Mouse (Mus musculus) neural tube, embryonic 11.5 days (tissue): ENCODE data around the gene Filip1. TPM values are rescaled to one million over a fixed set of nuclear protein-coding genes. Genes with fewer than 3 reads are reported as not detected.
"Not testable (repeated sequence)": the region's sequence is repeated elsewhere in the genome, so short reads cannot be mapped to it uniquely, and the experiment has no call there.

ENCODE experiments used
- ATAC-seq: fragments of 200-750 bp; cut with Nextera tagmentation; 2 replicates; pipeline ENCODE4 v1.8.0; 2017; ENCODE audit warnings: moderate number of reproducible peaks, mild to moderate bottlenecking, moderate TSS enrichment, moderate library complexity; ENCODE audit not compliant: insufficient read depth, low FRiP score, low TSS enrichment
- DNase-seq: peaks from one replicate; pipeline ENCODE4 v3.0.0-alpha.2; 2015; ENCODE audit warnings: low spot score
- H3K27ac ChIP-seq: fragments of 300-500 bp; sonication (generic); 2 replicates; pipeline ENCODE4 v1.5.1; 2014; ENCODE audit warnings: low read depth, mild to moderate bottlenecking, low read length
- H3K27me3 ChIP-seq: fragments of 300-500 bp; sonication (generic); 2 replicates; pipeline ENCODE4 v1.6.1; 2014; ENCODE audit warnings: mild to moderate bottlenecking, low read length, mixed read lengths; ENCODE audit not compliant: control insufficient read depth, insufficient read depth
- H3K36me3 ChIP-seq: fragments of 300-500 bp; sonication (generic); 2 replicates; pipeline ENCODE4 v1.6.1; 2014; ENCODE audit warnings: mild to moderate bottlenecking, low read length, moderate library complexity, mixed read lengths; ENCODE audit not compliant: control insufficient read depth, insufficient read depth
- H3K4me1 ChIP-seq: fragments of 300-500 bp; sonication (generic); 2 replicates; pipeline ENCODE4 v1.6.1; 2014; ENCODE audit warnings: low read length, mixed read lengths; ENCODE audit not compliant: control insufficient read depth, insufficient read depth
- H3K4me2 ChIP-seq: fragments of 300-500 bp; sonication (generic); 2 replicates; pipeline ENCODE4 v1.6.1; 2014; ENCODE audit warnings: low read depth, mild to moderate bottlenecking, moderate library complexity
- H3K4me3 ChIP-seq: fragments of 300-500 bp; sonication (generic); 2 replicates; pipeline ENCODE4 v1.5.1; 2014; ENCODE audit warnings: low read depth, low read length
- H3K9ac ChIP-seq: fragments of 300-500 bp; sonication (generic); 2 replicates; pipeline ENCODE4 v1.6.1; 2014; ENCODE audit warnings: mild to moderate bottlenecking, low read length
- H3K9me3 ChIP-seq: fragments of 300-500 bp; sonication (generic); 2 replicates; pipeline ENCODE4 v1.6.1; 2016; ENCODE audit warnings: low read length; ENCODE audit not compliant: control insufficient read depth
- WGBS: fragments of 180-500 bp; shearing (Covaris S2); extraction: QIAGEN DNeasy Blood & Tissue Kit; methylation state at CpG from one replicate; pipeline ENCODE4 v1.1.7; 2014; 5-methylcytosine and 5-hydroxymethylcytosine counted together
- polyA plus RNA-seq: library from polyadenylated mRNA; unstranded; fragments of >200 nt; fragmentation: Nextera tagmentation; extraction: Ambion mirVana; gene quantifications from 2 replicates; pipeline ENCODE4 v1.2.1, GENCODE M21; 2014

The Filip1 gene
- polyA plus RNA-seq, 1 experiment from 2014 or later, result 6.2 TPM

GRCm38 (mm10) chr9:80026017-80026416 lies 13.4 kb upstream of the Filip1 start:
- Histone ChIP-seq H3K27ac (no peak overlapping the region), H3K36me3 (no peaks in the 10 kb centered on the region), H3K9me3 (no peaks in the 10 kb centered on the region), H3K4me3 (no peak overlapping the region), H3K4me2 (no peak overlapping the region), H3K27me3 (no peaks in the 10 kb centered on the region), H3K9ac (no peak overlapping the region), H3K4me1 (no peaks in the 10 kb centered on the region)
- no peak for ATAC-seq
- WGBS, result 2% methylated on average over 2 of the region's 2 CpGs
- DNase-seq, result peak; percentile 68

DNA sequence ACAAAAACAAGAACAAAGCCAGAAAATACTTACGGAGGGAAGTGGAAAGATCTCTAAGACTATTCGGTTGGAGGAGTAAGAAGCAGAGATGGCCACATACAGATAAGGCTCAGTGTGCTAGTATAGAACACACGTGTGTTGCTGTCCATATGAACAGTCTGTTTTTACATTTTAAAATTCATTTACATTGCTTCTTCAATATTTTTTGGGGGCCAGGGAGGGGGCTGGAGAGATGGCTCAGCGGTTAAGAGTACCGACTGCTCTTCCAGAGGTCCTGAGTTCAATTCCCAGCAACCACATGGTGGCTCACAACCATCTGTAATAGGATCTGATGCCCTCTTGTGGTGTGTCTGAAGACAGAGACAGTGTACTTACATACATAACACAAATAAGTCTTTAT lies 12.7 kb upstream of the Filip1 start:
- not testable (repeated sequence) for H3K27me3 ChIP-seq, H3K9ac ChIP-seq, H3K4me2 ChIP-seq, H3K9me3 ChIP-seq, H3K36me3 ChIP-seq, ATAC-seq, H3K4me1 ChIP-seq, DNase-seq, H3K27ac ChIP-seq, H3K4me3 ChIP-seq
- 93% methylated on average over 5 of the region's 5 CpGs for WGBS

DNA sequence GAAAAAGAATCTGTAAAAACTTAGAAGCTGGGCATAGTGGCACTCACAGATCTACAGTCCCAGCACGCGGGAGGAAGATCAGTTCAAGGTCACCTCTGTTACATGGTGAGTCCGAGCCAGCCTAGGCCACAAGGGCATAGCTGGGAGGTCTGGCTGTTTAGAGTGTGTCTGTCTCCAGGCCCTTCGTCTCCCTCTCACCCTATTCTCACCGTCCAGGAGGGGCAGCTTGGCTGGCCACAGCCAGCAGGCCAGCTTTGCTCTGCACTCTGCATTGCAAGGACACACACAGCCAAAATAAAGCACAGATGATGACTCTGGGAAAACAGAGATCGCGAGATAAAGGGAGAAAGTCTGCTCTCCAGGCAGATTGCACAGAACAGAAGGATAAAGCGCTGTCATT lies 10.2 kb upstream of the Filip1 start:
- no peak overlapping the region for H3K27ac ChIP-seq

DNA sequence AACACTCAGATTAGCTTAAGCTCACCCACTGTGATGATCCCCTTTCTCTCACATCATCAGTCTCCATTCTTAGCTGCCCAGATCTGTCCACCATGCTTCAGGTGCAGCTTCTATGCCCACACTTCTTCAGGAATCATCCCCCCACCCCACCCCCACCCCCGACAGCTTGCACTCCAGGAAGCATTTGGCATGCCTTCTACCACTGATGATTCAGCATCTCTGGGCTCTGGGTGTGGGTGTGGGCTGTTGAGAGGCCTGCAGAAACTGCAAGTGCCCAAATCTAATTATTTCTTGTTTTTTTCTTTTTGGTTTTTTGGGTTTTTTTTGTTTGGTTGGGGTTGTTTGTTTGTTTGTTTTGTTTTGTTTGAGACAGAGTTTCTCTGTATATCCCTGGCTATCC lies 9.0 kb upstream of the Filip1 start:
- Histone ChIP-seq H3K4me2 (no peak overlapping the region), H3K9ac (no peak overlapping the region), H3K27ac (no peak overlapping the region), H3K27me3 (no peaks in the 10 kb centered on the region), H3K36me3 (no peaks in the 10 kb centered on the region), H3K4me1 (no peaks in the 10 kb centered on the region), H3K4me3 (no peak overlapping the region), H3K9me3 (no peaks in the 10 kb centered on the region)
- ATAC-seq (no peak), DNase-seq (no peak)
- 45% methylated on average over 1 of the region's 1 CpGs for WGBS

More for the DNA sequence above, 10.2 kb upstream of the Filip1 start:
- no peaks in the 10 kb centered on the region for H3K27me3 ChIP-seq
- no peak overlapping the region for H3K4me3 ChIP-seq
- ATAC-seq (no peak), DNase-seq (no peak)
- no peak overlapping the region for H3K9ac ChIP-seq
- no peaks in the 10 kb centered on the region for H3K9me3 ChIP-seq
- H3K36me3 ChIP-seq, result no peaks in the 10 kb centered on the region
- H3K4me1 ChIP-seq, result no peaks in the 10 kb centered on the region
- H3K4me2 ChIP-seq, result no peak overlapping the region
- 73% methylated on average over 8 of the region's 8 CpGs for WGBS

DNA sequence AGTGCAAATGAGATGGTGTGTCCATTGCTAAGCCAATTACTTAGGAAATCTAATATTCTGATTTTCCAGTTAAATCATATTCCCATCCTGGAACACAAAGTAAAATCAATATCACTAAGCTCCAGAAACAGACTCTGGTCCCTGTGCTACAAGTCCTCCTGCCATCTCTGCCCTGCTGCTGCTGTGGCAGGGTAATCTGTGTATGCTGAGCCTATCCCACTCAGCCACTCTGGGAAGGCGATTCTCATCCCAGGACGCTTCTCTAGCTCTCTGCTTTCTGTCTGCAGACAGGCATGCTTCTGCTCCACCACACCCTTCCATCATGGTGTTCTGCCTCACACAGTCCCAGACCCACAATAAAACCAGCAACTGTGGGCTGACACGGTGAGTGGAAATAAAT lies 7.8 kb upstream of the Filip1 start:
- Histone ChIP-seq H3K4me2 (no peak overlapping the region), H3K36me3 (no peaks in the 10 kb centered on the region), H3K27me3 (no peaks in the 10 kb centered on the region), H3K4me3 (no peak overlapping the region), H3K9ac (no peak overlapping the region), H3K4me1 (no peaks in the 10 kb centered on the region), H3K9me3 (no peaks in the 10 kb centered on the region), H3K27ac (no peak overlapping the region)
- WGBS, result 67% methylated on average over 3 of the region's 3 CpGs
- ATAC-seq (no peak), DNase-seq (no peak)

DNA sequence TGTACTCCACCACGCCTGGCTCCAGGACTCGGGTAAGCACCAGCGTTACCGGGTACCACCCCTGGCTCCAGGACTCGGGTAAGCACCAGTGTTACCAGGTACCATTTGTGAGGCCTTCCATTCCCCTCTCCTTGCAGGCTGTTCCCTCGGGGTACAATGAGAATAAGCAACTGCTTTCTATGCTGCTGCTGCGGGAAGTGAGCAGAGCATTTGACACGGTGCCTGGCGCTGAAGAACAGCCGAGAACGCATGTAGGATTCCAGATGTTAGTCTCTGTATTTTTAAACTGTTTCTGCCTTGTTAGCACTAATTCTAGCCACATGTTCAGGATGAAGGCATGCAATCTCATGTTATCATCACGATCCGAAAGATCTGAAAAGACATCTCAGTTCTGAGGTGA lies 635 bp downstream of the Filip1 start:
- no peak overlapping the region for H3K27ac ChIP-seq
- 88% methylated on average over 13 of the region's 13 CpGs for WGBS

DNA sequence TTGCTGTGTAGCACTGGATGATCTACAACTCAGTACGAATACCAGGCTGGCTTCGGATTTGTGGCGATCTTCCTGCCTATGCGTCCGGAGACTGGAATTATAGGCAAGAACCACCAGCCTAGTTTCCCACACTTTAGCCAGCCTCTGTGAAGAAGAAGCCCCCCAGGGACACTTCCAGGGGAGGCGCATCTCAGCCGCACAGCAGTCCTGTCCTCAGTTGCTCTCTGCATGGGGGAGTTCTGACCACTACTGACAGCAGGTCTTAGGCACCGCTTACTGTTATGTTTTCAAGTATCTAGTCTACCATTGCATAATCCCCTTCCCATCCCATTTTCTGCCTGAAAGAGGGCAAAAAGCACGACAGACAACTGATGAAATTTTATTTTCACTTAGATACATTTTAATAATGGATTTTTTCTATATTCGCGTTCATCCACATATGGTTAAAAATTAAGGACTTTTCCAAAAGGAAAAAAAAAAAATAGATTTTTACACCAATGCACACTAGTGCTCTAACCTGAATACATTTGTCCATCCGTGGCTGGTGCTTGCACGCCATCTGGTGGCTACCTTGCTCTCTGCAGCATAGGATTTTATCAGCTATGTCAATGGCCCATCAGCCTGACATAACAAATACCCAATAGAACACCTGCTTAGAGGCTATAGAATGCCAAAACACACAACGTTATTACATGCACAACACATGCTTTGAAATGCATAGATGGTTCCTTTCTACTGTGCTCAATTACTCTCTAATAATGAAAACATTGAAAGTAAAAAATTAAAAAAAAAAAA lies 10.1 kb downstream of the Filip1 start:
- ATAC-seq (peak; percentile 62), DNase-seq (peak; percentile 81)
- no peak overlapping the region for H3K4me3 ChIP-seq
- H3K27ac ChIP-seq, result no peak overlapping the region
- no peak overlapping the region for H3K9ac ChIP-seq
- H3K4me1 ChIP-seq, result no peaks in the 10 kb centered on the region
- H3K4me2 ChIP-seq, result no peak overlapping the region
- WGBS, result 40% methylated on average over 14 of the region's 14 CpGs
- H3K9me3 ChIP-seq, result no peaks in the 10 kb centered on the region
- H3K27me3 ChIP-seq, result no peaks in the 10 kb centered on the region
- no peaks in the 10 kb centered on the region for H3K36me3 ChIP-seq

More for the DNA sequence above, 635 bp downstream of the Filip1 start:
- H3K9me3 ChIP-seq, result no peaks in the 10 kb centered on the region
- H3K4me3 ChIP-seq, result no peak overlapping the region
- no peak overlapping the region for H3K9ac ChIP-seq
- H3K4me2 ChIP-seq, result no peak overlapping the region
- ATAC-seq (no peak), DNase-seq (no peak)
- no peaks in the 10 kb centered on the region for H3K27me3 ChIP-seq
- no peaks in the 10 kb centered on the region for H3K4me1 ChIP-seq
- H3K36me3 ChIP-seq, result no peaks in the 10 kb centered on the region

- no peaks in the 10 kb centered on the region for H3K9me3 ChIP-seq
- H3K27me3 ChIP-seq, result no peaks in the 10 kb centered on the region
- no peak overlapping the region for H3K4me2 ChIP-seq
- no peak overlapping the region for H3K27ac ChIP-seq
- H3K4me1 ChIP-seq, result no peaks in the 10 kb centered on the region
- DNase-seq (no peak), ATAC-seq (no peak)
- H3K36me3 ChIP-seq, result no peaks in the 10 kb centered on the region
- H3K4me3 ChIP-seq, result no peak overlapping the region
- no peak overlapping the region for H3K9ac ChIP-seq
- WGBS, result 91% methylated on average over 6 of the region's 6 CpGs
Measured at GRCm38 (mm10) chr9:79997282-79997681, 15.4 kb downstream of the Filip1 start.

DNA sequence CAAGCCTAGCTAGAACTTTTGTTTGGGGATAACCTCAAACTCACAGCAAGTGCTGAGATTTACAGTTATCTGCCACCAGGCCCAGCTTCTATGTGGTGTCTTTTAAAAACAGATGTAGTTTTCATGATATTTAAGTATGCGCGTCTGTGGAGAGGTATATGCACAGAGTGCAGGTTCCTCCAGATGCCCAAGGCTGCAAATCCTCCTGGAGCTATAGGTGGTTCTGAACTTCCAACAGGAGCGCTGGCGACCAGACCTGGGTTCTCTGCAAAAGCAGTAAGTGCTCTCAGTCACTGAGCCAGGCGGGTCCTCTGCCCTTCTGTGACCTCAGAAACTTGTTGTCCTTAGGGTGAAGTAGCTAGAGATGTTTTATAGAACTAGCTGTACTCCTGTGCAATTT lies 18.4 kb downstream of the Filip1 start:
- no peak overlapping the region for H3K27ac ChIP-seq
- no peaks in the 10 kb centered on the region for H3K9me3 ChIP-seq
- H3K9ac ChIP-seq, result no peak overlapping the region
- no peaks in the 10 kb centered on the region for H3K36me3 ChIP-seq
- no peak overlapping the region for H3K4me2 ChIP-seq
- WGBS, result 90% methylated on average over 5 of the region's 5 CpGs
- DNase-seq (no peak), ATAC-seq (no peak)
- no peaks in the 10 kb centered on the region for H3K27me3 ChIP-seq
- H3K4me1 ChIP-seq, result no peaks in the 10 kb centered on the region
- H3K4me3 ChIP-seq, result no peak overlapping the region
